Mouse (Mus musculus) left cerebral cortex, adult 8-10 months (tissue): ENCODE measurements at regions not wholly inside any gene's neighbourhood (a gene's known extent, or its start where the extent isn't known, plus 50 kb on each side); places are given as distances from the start of the nearest gene placed in this dataset.

Source experiments
- DNase-seq, 2 experiments: peaks; one replicate each; pipeline ENCODE4 v3.0.0; 2022; ENCODE audit warnings: low spot score in 2 of 2

GRCm38 (mm10) chrX:13014051-13014450, 57.2 kb upstream of the Usp9x start:
- no peak for DNase-seq

- DNase-seq = no peak
These were observed 58.2 kb upstream of the Usp9x start for GRCm38 (mm10) chrX:13013086-13013485.

GRCm38 (mm10) chrX:12990777-12991176, 80.5 kb upstream of the Usp9x start:
- no peak for DNase-seq

- DNase-seq = no peak
These were observed 93.6 kb upstream of the Usp9x start for GRCm38 (mm10) chrX:12977676-12978075.

- DNase-seq = no peak
These were observed 102.1 kb upstream of the Usp9x start for GRCm38 (mm10) chrX:12968979-12969746.

GRCm38 (mm10) chrX:12959467-12960314, 111.6 kb upstream of the Usp9x start:
- DNase-seq = no peak

- no peak for DNase-seq
These were observed 112.4 kb upstream of the Usp9x start for GRCm38 (mm10) chrX:12958873-12959272.

GRCm38 (mm10) chrX:12950928-12951660, 120.2 kb upstream of the Usp9x start:
- DNase-seq = peak in 1 of 2 experiments; percentile 71

- no peak for DNase-seq
These were observed 128.8 kb upstream of the Usp9x start for GRCm38 (mm10) chrX:12942451-12942850.

GRCm38 (mm10) chrX:12936406-12937172, 134.7 kb upstream of the Usp9x start:
- DNase-seq = peak in 1 of 2 experiments; percentile 18

GRCm38 (mm10) chrX:12933294-12933807, 137.9 kb upstream of the Usp9x start:
- DNase-seq = no peak

GRCm38 (mm10) chrX:12930242-12930641, 141.1 kb upstream of the Usp9x start:
- DNase-seq = no peak

GRCm38 (mm10) chrX:12927797-12928589, 143.3 kb upstream of the Usp9x start:
- no peak for DNase-seq

- no peak for DNase-seq
These were observed 146.3 kb upstream of the Usp9x start for GRCm38 (mm10) chrX:12924705-12925644.

GRCm38 (mm10) chrX:12919576-12919975, 151.7 kb upstream of the Usp9x start:
- no peak for DNase-seq

GRCm38 (mm10) chrX:12917105-12917504, 154.2 kb upstream of the Usp9x start:
- DNase-seq = no peak

- no peak for DNase-seq
These were observed 154.6 kb upstream of the Usp9x start for GRCm38 (mm10) chrX:12916684-12917083.

- no peak for DNase-seq
These were observed 138.4 kb upstream of the Med14 start for GRCm38 (mm10) chrX:12900256-12900655.

GRCm38 (mm10) chrX:12891468-12891867, 129.6 kb upstream of the Med14 start:
- DNase-seq = no peak
